Mouse (Mus musculus) ES-E14 (cell line): Measurements from ENCODE around the gene Esr1. TPM values are rescaled to one million over a fixed set of nuclear protein-coding genes. Genes with fewer than 3 reads are reported as not detected.

Experiments used
- DNase-seq: peaks from one replicate; pipeline ENCODE4 v3.0.0-alpha.2; 2013; ENCODE audit warnings: low read depth, low spot score
- H3K27ac ChIP-seq: 2 replicates; pipeline ENCODE4 v1.5.1; 2012; ENCODE audit warnings: low read depth, mild to moderate bottlenecking, low read length, moderate library complexity, mixed read lengths; ENCODE audit not compliant: poor library complexity, insufficient read depth, severe bottlenecking
- H3K36me3 ChIP-seq: 2 replicates; pipeline ENCODE4 v1.6.1; 2012; ENCODE audit warnings: mild to moderate bottlenecking, low read length, moderate library complexity, mixed read lengths; ENCODE audit not compliant: control insufficient read depth, poor library complexity, insufficient read depth, severe bottlenecking
- H3K4me1 ChIP-seq, 2 experiments: fragments of 150-350 bp in 1 of 2; sonication (generic) in 1 of 2; 2 replicates each; pipeline ENCODE4 v1.6.1; 2012; ENCODE audit warnings: low read length in 2 of 2, mild to moderate bottlenecking in 1 of 2, mixed read lengths in 1 of 2; ENCODE audit not compliant: control insufficient read depth in 2 of 2, insufficient read depth in 2 of 2, poor library complexity in 1 of 2
- H3K4me3 ChIP-seq, 2 experiments: fragments of 150-350 bp in 1 of 2; sonication (generic) in 1 of 2; 2 replicates each; pipeline ENCODE4 v1.5.1; 2012; ENCODE audit warnings: low read length in 2 of 2, low read depth in 1 of 2, mild to moderate bottlenecking in 1 of 2, mixed read lengths in 1 of 2; ENCODE audit not compliant: insufficient read depth in 1 of 2, poor library complexity in 1 of 2, severe bottlenecking in 1 of 2
- H3K9ac ChIP-seq: 2 replicates; pipeline ENCODE4 v1.6.1; 2012; ENCODE audit warnings: low read depth, mild to moderate bottlenecking, low read length, mixed read lengths; ENCODE audit not compliant: poor library complexity, insufficient read depth, severe bottlenecking
- H3K9me3 ChIP-seq: fragments of 150-350 bp; sonication (generic); 2 replicates; pipeline ENCODE4 v1.6.1; 2012; ENCODE audit warnings: low read depth, mild to moderate bottlenecking, low read length; ENCODE audit not compliant: control insufficient read depth, insufficient read depth
- CHD2 ChIP-seq: IDR thresholded peaks from 2 replicates; pipeline ENCODE4 v1.6.1; 2014; ENCODE audit warnings: mild to moderate bottlenecking, low read depth, low read length, inconsistent platforms
- HCFC1 ChIP-seq: IDR thresholded peaks from 2 replicates; pipeline ENCODE4 v1.6.1; 2012; ENCODE audit warnings: low read length, inconsistent platforms, borderline replicate concordance; ENCODE audit not compliant: insufficient read depth
- MAFK ChIP-seq: IDR thresholded peaks from 2 replicates; pipeline ENCODE4 v1.6.1; 2014; ENCODE audit warnings: mild to moderate bottlenecking, low read depth, low read length, inconsistent platforms; ENCODE audit not compliant: insufficient read depth
- ZC3H11A ChIP-seq: IDR thresholded peaks from 2 replicates; pipeline ENCODE4 v1.6.1; 2012; ENCODE audit warnings: low read depth, mild to moderate bottlenecking, inconsistent platforms, low read length, borderline replicate concordance
- ZNF384 ChIP-seq: IDR thresholded peaks from 2 replicates; pipeline ENCODE4 v1.6.1; 2012; ENCODE audit warnings: low read depth, low read length, inconsistent platforms
- in situ Hi-C, 2 experiments: fragments of 600-800 bp; cut with MboI; formaldehyde crosslinking; loops; one replicate each; pipeline ENCODE4 v1.15.1; 2025; ENCODE audit warnings: low sequenced_read_pairs in 2 of 2, inconsistent platforms in 1 of 2; ENCODE audit not compliant: unreplicated experiment in 2 of 2
- total RNA-seq: library from RNA; depleted of rRNA; stranded (reverse); fragments of 300-350 nt; gene quantifications from 2 replicates; pipeline ENCODE4 v1.2.3, GENCODE M21; 2012; rRNA removed

Esr1 gene
- 0.09 TPM in 1 of 2 replicates, not detected in the other for total RNA-seq

GRCm38 (mm10) chr10:4611386-4612155 lies at the start of gene Esr1:
TSS of gene Esr1 (plus strand) at chr10:4611593.
- DNase-seq: no peak
- in situ Hi-C loops: no loop called here
- H3K27ac ChIP-seq: no peak within 1 kb of the TSS
- no peaks in the 10 kb centered on the region for H3K9me3 ChIP-seq
- no peaks in the 10 kb centered on the region for H3K4me1 ChIP-seq
- TF ChIP-seq MAFK (no peak), CHD2 (no peak), ZNF384 (no peak), ZC3H11A (no peak), HCFC1 (no peak)
- H3K4me3 ChIP-seq: no peak within 1 kb of the TSS
- no peak within 1 kb of the TSS for H3K9ac ChIP-seq
- H3K36me3 ChIP-seq: no peaks in the 10 kb centered on the region

- no peak for TF ChIP-seq ZC3H11A
- no peak for TF ChIP-seq ZNF384
- no peak for TF ChIP-seq CHD2
- TF ChIP-seq MAFK: no peak
- TF ChIP-seq HCFC1: no peak
- no peak overlapping the region for H3K9ac ChIP-seq
- no peaks in the 10 kb centered on the region for H3K4me1 ChIP-seq
- in situ Hi-C loops: no loop called here
- no peaks in the 10 kb centered on the region for H3K36me3 ChIP-seq
- H3K9me3 ChIP-seq: no peaks in the 10 kb centered on the region
- DNase-seq: no peak
- no peak overlapping the region for H3K27ac ChIP-seq
- no peak overlapping the region for H3K4me3 ChIP-seq
Measured at GRCm38 (mm10) chr10:4565148-4565547, 46.2 kb upstream of the Esr1 start.

GRCm38 (mm10) chr10:4570778-4571177 lies 40.6 kb upstream of the Esr1 start:
- TF ChIP-seq HCFC1 (no peak), MAFK (no peak), ZC3H11A (no peak), ZNF384 (no peak), CHD2 (no peak)
- Histone ChIP-seq H3K4me1 (no peaks in the 10 kb centered on the region), H3K9me3 (no peaks in the 10 kb centered on the region), H3K36me3 (no peaks in the 10 kb centered on the region), H3K27ac (no peak overlapping the region), H3K4me3 (no peak overlapping the region), H3K9ac (no peak overlapping the region)
- in situ Hi-C loops: no loop called here
- DNase-seq: no peak

- in situ Hi-C loops: no loop called here
- Histone ChIP-seq H3K9me3 (no peaks in the 10 kb centered on the region), H3K4me1 (no peaks in the 10 kb centered on the region), H3K27ac (no peak overlapping the region), H3K4me3 (no peak overlapping the region), H3K9ac (no peak overlapping the region), H3K36me3 (no peaks in the 10 kb centered on the region)
- DNase-seq: no peak
- TF ChIP-seq CHD2: no peak
- no peak for TF ChIP-seq MAFK
- TF ChIP-seq HCFC1: no peak
- TF ChIP-seq ZC3H11A: no peak
- no peak for TF ChIP-seq ZNF384
Measured at GRCm38 (mm10) chr10:4571304-4571703, 40.1 kb upstream of the Esr1 start.
